Mouse (Mus musculus) ES-E14 (cell line): ENCODE data around the gene Odf2. TPM values are rescaled to one million over a fixed set of nuclear protein-coding genes. Genes with fewer than 3 reads are reported as not detected.
"Not testable (repeated sequence)": the region's sequence is repeated elsewhere in the genome, so short reads cannot be mapped to it uniquely, and the experiment has no call there.

Experiments
- DNase-seq: peaks from one replicate; pipeline ENCODE4 v3.0.0-alpha.2; 2013; ENCODE audit warnings: low read depth, low spot score
- H3K27ac ChIP-seq: 2 replicates; pipeline ENCODE4 v1.5.1; 2012; ENCODE audit warnings: low read depth, mild to moderate bottlenecking, low read length, moderate library complexity, mixed read lengths; ENCODE audit not compliant: poor library complexity, insufficient read depth, severe bottlenecking
- H3K36me3 ChIP-seq: 2 replicates; pipeline ENCODE4 v1.6.1; 2012; ENCODE audit warnings: mild to moderate bottlenecking, low read length, moderate library complexity, mixed read lengths; ENCODE audit not compliant: control insufficient read depth, poor library complexity, insufficient read depth, severe bottlenecking
- H3K4me1 ChIP-seq, 2 experiments: fragments of 150-350 bp in 1 of 2; sonication (generic) in 1 of 2; 2 replicates each; pipeline ENCODE4 v1.6.1; 2012; ENCODE audit warnings: low read length in 2 of 2, mild to moderate bottlenecking in 1 of 2, mixed read lengths in 1 of 2; ENCODE audit not compliant: control insufficient read depth in 2 of 2, insufficient read depth in 2 of 2, poor library complexity in 1 of 2
- H3K4me3 ChIP-seq, 2 experiments: fragments of 150-350 bp in 1 of 2; sonication (generic) in 1 of 2; 2 replicates each; pipeline ENCODE4 v1.5.1; 2012; ENCODE audit warnings: low read length in 2 of 2, low read depth in 1 of 2, mild to moderate bottlenecking in 1 of 2, mixed read lengths in 1 of 2; ENCODE audit not compliant: insufficient read depth in 1 of 2, poor library complexity in 1 of 2, severe bottlenecking in 1 of 2
- H3K9ac ChIP-seq: 2 replicates; pipeline ENCODE4 v1.6.1; 2012; ENCODE audit warnings: low read depth, mild to moderate bottlenecking, low read length, mixed read lengths; ENCODE audit not compliant: poor library complexity, insufficient read depth, severe bottlenecking
- H3K9me3 ChIP-seq: fragments of 150-350 bp; sonication (generic); 2 replicates; pipeline ENCODE4 v1.6.1; 2012; ENCODE audit warnings: low read depth, mild to moderate bottlenecking, low read length; ENCODE audit not compliant: control insufficient read depth, insufficient read depth
- CHD2 ChIP-seq: IDR thresholded peaks from 2 replicates; pipeline ENCODE4 v1.6.1; 2014; ENCODE audit warnings: mild to moderate bottlenecking, low read depth, low read length, inconsistent platforms
- HCFC1 ChIP-seq: IDR thresholded peaks from 2 replicates; pipeline ENCODE4 v1.6.1; 2012; ENCODE audit warnings: low read length, inconsistent platforms, borderline replicate concordance; ENCODE audit not compliant: insufficient read depth
- MAFK ChIP-seq: IDR thresholded peaks from 2 replicates; pipeline ENCODE4 v1.6.1; 2014; ENCODE audit warnings: mild to moderate bottlenecking, low read depth, low read length, inconsistent platforms; ENCODE audit not compliant: insufficient read depth
- ZC3H11A ChIP-seq: IDR thresholded peaks from 2 replicates; pipeline ENCODE4 v1.6.1; 2012; ENCODE audit warnings: low read depth, mild to moderate bottlenecking, inconsistent platforms, low read length, borderline replicate concordance
- ZNF384 ChIP-seq: IDR thresholded peaks from 2 replicates; pipeline ENCODE4 v1.6.1; 2012; ENCODE audit warnings: low read depth, low read length, inconsistent platforms
- in situ Hi-C, 2 experiments: fragments of 600-800 bp; cut with MboI; formaldehyde crosslinking; loops; one replicate each; pipeline ENCODE4 v1.15.1; 2025; ENCODE audit warnings: low sequenced_read_pairs in 2 of 2, inconsistent platforms in 1 of 2; ENCODE audit not compliant: unreplicated experiment in 2 of 2
- total RNA-seq: library from RNA; depleted of rRNA; stranded (reverse); fragments of 300-350 nt; gene quantifications from 2 replicates; pipeline ENCODE4 v1.2.3, GENCODE M21; 2012

Gene Odf2
- total RNA-seq, 1 experiment = 123 TPM

GRCm38 (mm10) chr2:29896071-29896470, 7.0 kb downstream of the Odf2 start:
- no peak overlapping the region for H3K9ac ChIP-seq
- no peak overlapping the region for H3K4me3 ChIP-seq
- peaks cover 69% of the 10 kb centered on the region for H3K36me3 ChIP-seq
- H3K9me3 ChIP-seq = no peaks in the 10 kb centered on the region
- no peak for TF ChIP-seq MAFK
- no peak for TF ChIP-seq ZNF384
- no peak for TF ChIP-seq CHD2
- TF ChIP-seq ZC3H11A = no peak
- TF ChIP-seq HCFC1 = no peak
- peaks cover 0 to 5% of the 10 kb centered on the region in 2 experiments; a peak in 1 of 4 replicates for H3K4me1 ChIP-seq
- DNase-seq = no peak
- in situ Hi-C loops = no loop called here
- no peak overlapping the region for H3K27ac ChIP-seq

- no peaks in the 10 kb centered on the region for H3K9me3 ChIP-seq
- no peak overlapping the region for H3K4me3 ChIP-seq
- TF ChIP-seq ZNF384 = no peak
- no peak for TF ChIP-seq HCFC1
- no peak for TF ChIP-seq ZC3H11A
- TF ChIP-seq MAFK = no peak
- no peak for TF ChIP-seq CHD2
- in situ Hi-C loops = no loop called here
- DNase-seq = no peak
- H3K36me3 ChIP-seq = peaks cover 71% of the 10 kb centered on the region
- no peak overlapping the region for H3K27ac ChIP-seq
- no peaks in the 10 kb centered on the region for H3K4me1 ChIP-seq
- H3K9ac ChIP-seq = no peak overlapping the region
These were observed 8.3 kb downstream of the Odf2 start for GRCm38 (mm10) chr2:29897366-29897765.

- DNase-seq = no peak
- in situ Hi-C loops = no loop called here
- H3K9ac ChIP-seq = no peak overlapping the region
- H3K4me3 ChIP-seq = no peak overlapping the region
- H3K27ac ChIP-seq = no peak overlapping the region
- no peaks in the 10 kb centered on the region for H3K4me1 ChIP-seq
- TF ChIP-seq MAFK (no peak), CHD2 (no peak), HCFC1 (no peak), ZNF384 (no peak), ZC3H11A (no peak)
- H3K36me3 ChIP-seq = peaks cover 71% of the 10 kb centered on the region
- no peaks in the 10 kb centered on the region for H3K9me3 ChIP-seq
These were observed 9.1 kb downstream of the Odf2 start for GRCm38 (mm10) chr2:29898081-29898480.

- TF ChIP-seq HCFC1 (no peak), ZNF384 (no peak), MAFK (no peak), ZC3H11A (no peak), CHD2 (no peak)
- Histone ChIP-seq H3K4me1 (no peaks in the 10 kb centered on the region), H3K4me3 (no peak overlapping the region), H3K9ac (no peak overlapping the region), H3K9me3 (no peaks in the 10 kb centered on the region), H3K36me3 (peaks cover 74% of the 10 kb centered on the region), H3K27ac (no peak overlapping the region)
- in situ Hi-C loops = loop anchor here (25.0 kb wide), 3 partner anchors 110 to 740 kb away; no protein-coding TSS in a partner anchor
- DNase-seq = no peak
These were observed 13.2 kb downstream of the Odf2 start for GRCm38 (mm10) chr2:29902194-29902593.

GRCm38 (mm10) chr2:29908171-29908570, 19.1 kb downstream of the Odf2 start:
- not testable (repeated sequence) for H3K9ac ChIP-seq, DNase-seq, H3K27ac ChIP-seq, H3K4me1 ChIP-seq, H3K4me3 ChIP-seq, H3K9me3 ChIP-seq
- H3K36me3 ChIP-seq = peaks cover 56% of the 10 kb centered on the region
- in situ Hi-C loops = loop anchor here (25.0 kb wide), 3 partner anchors 104 to 746 kb away; no protein-coding TSS in a partner anchor
